Mouse (Mus musculus) pancreas, adult 10 weeks (tissue): Measurements from ENCODE around the gene Acaa1b. TPM values are rescaled to one million over a fixed set of nuclear protein-coding genes. Genes with fewer than 3 reads are reported as not detected.

Experiments used
- polyA plus RNA-seq: library from polyadenylated mRNA; stranded (reverse); fragments of 350-450 nt; fragmentation: Illumina TruSeq; extraction: RNeasy Lipid Tissue Mini Kit (QIAGEN cat#74804); gene quantifications from one replicate; pipeline ENCODE4 v1.2.3, GENCODE M21; 2015; ENCODE audit warnings: low read depth, low replicate concordance; ENCODE audit not compliant: insufficient read depth

Acaa1b gene
- 0.63 TPM for polyA plus RNA-seq

DNA sequence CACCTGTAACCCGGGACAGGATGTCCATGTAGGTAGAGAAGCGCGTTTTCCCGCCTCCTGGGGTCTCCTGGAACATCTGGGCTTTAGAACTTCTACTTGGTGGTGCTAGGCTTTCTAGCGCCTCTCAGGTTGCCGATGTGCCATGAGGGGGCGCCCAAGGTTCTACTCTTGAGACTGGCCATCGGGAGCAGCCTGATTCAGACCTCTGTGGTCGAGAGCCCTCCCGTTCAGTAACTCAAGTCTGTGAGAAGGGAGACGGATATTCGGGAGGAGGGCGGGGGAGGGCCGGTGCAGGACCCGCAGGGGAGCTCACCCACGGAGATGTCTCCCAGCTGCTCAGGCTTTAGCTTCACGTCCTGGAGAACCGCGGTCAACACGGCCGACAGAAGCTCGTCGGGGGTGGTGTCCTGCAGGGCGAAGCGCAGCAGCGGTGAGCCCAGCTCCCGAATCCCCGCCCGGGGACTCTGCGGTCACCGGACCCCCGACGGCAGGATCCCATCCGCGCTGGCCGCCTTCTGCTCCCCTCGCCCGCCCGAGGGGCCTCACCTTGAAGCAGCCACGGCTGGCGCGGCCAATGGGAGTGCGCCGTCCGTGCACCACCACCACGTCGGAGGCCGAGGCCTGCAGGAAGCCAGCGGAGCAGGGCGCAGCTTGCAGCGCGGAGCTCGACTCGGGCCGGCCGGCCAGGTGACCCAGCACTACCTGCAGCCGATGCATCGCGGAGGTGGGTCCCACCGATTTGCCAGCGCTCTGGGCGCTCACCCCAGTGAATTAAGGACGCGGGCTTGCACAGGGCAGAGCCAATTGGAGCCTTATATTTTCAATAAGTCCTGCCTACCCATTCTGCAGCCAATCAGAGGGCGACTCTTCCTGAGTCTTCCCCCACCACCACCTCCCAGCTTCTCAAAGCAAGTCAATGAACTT is at the start of gene Acaa1b:
Gene Acaa1b, minus strand, starts transcription at position 816 of the 924 bp plus-strand sequence.

DNA sequence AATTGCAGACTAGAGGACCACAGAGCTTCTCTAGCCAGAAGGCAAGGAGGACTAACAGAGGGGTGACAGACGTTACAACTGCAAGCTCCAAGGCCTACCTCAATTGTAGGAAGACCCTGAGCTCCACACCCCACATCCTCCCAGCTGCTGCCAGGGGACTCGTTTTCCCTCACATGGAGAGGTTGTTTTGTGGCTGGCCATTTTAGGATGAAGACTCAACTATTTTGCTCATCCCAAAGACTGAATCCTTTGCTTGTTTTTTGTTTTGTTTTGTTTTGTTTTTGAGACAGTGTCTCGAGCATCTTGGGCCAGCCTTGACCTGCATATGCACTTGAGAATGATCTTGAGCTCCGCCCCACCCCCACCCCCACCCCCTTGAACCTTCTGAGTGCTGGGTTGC is 2.0 kb upstream of the Acaa1b start, which contains the start of gene Gm47289:
Gene Gm47289, plus strand, starts transcription at position 301 of the 400 bp plus-strand sequence.

DNA sequence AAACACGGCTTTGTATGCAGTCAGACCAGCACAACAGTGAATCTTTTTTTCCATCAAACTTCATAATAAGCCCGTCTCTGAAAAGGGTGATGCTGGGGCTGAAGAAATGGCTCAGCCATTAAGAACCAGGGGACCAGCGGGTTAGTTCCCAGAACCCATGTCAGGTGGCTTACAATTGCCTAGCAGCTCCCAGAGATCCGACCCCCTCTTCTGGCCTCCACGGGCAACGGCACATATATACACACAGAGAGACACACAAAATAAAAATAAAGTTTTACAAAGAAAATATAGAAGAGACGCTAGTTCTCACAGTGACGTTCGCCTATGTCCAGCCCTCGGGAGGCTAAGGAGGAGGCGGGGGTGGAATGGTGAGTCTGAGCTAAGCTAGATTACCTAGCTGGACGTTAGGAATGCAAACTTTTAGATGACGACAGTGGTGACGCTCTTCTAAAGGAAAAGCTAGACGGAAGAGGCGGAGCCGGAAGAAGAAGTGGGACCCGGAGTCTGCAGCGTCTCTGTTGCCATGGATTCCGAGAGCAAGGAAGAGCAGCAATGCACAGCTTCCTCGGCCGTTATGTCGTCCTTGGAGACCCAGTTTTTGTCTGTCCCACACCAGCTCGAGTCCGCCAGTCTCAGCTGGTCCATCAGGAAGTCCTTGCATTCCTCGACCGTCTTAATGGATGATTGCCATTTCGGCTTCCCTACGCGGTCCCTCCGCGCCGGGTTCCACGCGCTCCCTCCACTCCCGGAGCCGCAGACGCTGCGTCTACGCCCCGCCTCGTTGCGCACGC is 54.7 kb downstream of the Acaa1b start, which contains the start of gene Dlec1:
Gene Dlec1, plus strand, starts transcription at position 487 of the 791 bp plus-strand sequence.

Other genes with a start within 250 kb of the Acaa1b start
- 7.4 TPM for gene Ctdspl, start 230.6 kb downstream of the Acaa1b start, polyA plus RNA-seq
- gene Vill, start 104.3 kb downstream of the Acaa1b start, polyA plus RNA-seq: 3.9 TPM
- 7.4 TPM for gene Plcd1, start 63.6 kb downstream of the Acaa1b start, polyA plus RNA-seq
- 0.66 TPM for gene Dlec1, start 54.6 kb downstream of the Acaa1b start, polyA plus RNA-seq
- gene Gm47289, start 2.1 kb upstream of the Acaa1b start, polyA plus RNA-seq: not detected
- not detected for gene Slc22a13, start 52.0 kb upstream of the Acaa1b start, polyA plus RNA-seq
- gene Oxsr1, start 165.3 kb upstream of the Acaa1b start, polyA plus RNA-seq: 7.8 TPM
- 37.1 TPM for gene Acaa1a, start 182.6 kb upstream of the Acaa1b start, polyA plus RNA-seq
- gene Myd88, start 184.3 kb upstream of the Acaa1b start, polyA plus RNA-seq: 9.2 TPM
- 2.5 TPM for gene Xylb, start 200.3 kb upstream of the Acaa1b start, polyA plus RNA-seq
- not detected for gene Slc22a14, start 208.5 kb upstream of the Acaa1b start, polyA plus RNA-seq
- gene Acvr2b, start 245.0 kb upstream of the Acaa1b start, polyA plus RNA-seq: 1.1 TPM